In the genomic region with DNA sequence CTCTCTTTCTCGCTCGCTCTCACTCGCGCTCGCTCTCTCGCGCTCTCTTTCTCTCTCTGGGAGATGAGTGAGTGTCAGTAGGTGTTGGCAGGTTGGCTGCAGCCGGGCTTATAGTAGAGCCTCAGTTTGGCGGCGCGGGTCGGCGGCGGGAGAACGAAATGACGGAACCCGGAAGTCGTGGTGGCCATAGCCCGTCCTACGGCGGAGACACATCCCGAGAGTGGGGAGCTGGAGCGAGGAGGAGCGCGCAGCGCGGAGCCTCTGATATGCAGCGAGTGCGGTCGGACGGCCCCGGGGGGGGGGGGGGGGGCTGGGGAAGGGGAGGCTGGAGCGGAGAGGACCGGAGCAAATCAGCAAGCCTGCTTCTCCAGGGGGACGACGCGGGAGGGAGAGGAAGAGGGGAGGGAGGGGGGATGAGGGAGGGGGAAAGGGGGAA, we compare ENCODE assay signal across 8 mouse cellular contexts. TPM values are rescaled to one million over a fixed set of nuclear protein-coding genes. Genes with fewer than 3 reads are reported as not detected.
DNase-seq lines count a peak whose midpoint lies in the region; ATAC-seq and TF ChIP-seq lines count a peak whose summit lies in the region.

Gene Meis2 (minus strand): TSS at position 270 of the 436 bp plus-strand sequence.

- peaks cover 57% of the 10 kb centered on the region for H3K79me2 ChIP-seq in C2C12 (ENCODE audit: control insufficient read depth, insufficient read depth)

- no peaks in the 10 kb centered on the region for H3K27me3 ChIP-seq in C2C12 (ENCODE audit: control insufficient read depth, insufficient read depth, insufficient read length)
- no peaks in the 10 kb centered on the region for H3K27me3 ChIP-seq in forebrain, embryonic 16.5 days (replicated peaks; ENCODE audit: control insufficient read depth, insufficient read depth, low read length)
- peaks cover 11% of the 10 kb centered on the region; the same call in 1 of the 2 replicates for H3K27me3 ChIP-seq in lung, embryonic 14.5 days (ENCODE audit: insufficient read depth, low read length)

- H3ac ChIP-seq in C2C12 (ENCODE audit: control insufficient read depth, insufficient read length, low read depth): peak within 1 kb of the TSS; percentile 68

- DNase-seq in adrenal gland, adult 2 months: peak; percentile 96
- DNase-seq in heart, postnatal 36 days: peak; percentile 80 to 86
- peak; percentile 78 for DNase-seq in layer of hippocampus, adult 9-11 months
- peak; percentile 94 for DNase-seq in lung, embryonic 14.5 days
- DNase-seq in ovary, adult 18-20 months (ENCODE audit: low spot score): peak; percentile 79
- DNase-seq in urinary bladder, postnatal 4 days (ENCODE audit: low spot score in 2 of 2): peak; percentile 83 to 89

- H3K36me3 ChIP-seq in C2C12 (ENCODE audit: control insufficient read depth, insufficient read depth): peaks cover under 1% of the 10 kb centered on the region
- no peaks in the 10 kb centered on the region for H3K36me3 ChIP-seq in forebrain, embryonic 16.5 days (ENCODE audit: control insufficient read depth, insufficient read depth)
- H3K36me3 ChIP-seq in lung, embryonic 14.5 days (ENCODE audit: insufficient read depth): no peaks in the 10 kb centered on the region

- 0% methylated on average over 27 of the region's 37 CpGs for WGBS in forebrain, embryonic 16.5 days
- WGBS in lung, embryonic 14.5 days: under 1% methylated on average over 30 of the region's 37 CpGs

- intact Hi-C loops in heart, postnatal 36 days (cut with DNase I): loop anchor here (2.0 kb wide), 1 partner anchor 551 kb away; no protein-coding TSS in a partner anchor

- peaks cover 6% of the 10 kb centered on the region; the same call in 1 of the 2 replicates for H3K4me1 ChIP-seq in forebrain, embryonic 16.5 days (replicated peaks; ENCODE audit: control insufficient read depth, insufficient read depth, low read length)
- peaks cover 4% of the 10 kb centered on the region; the same call in 1 of the 2 replicates for H3K4me1 ChIP-seq in lung, embryonic 14.5 days (ENCODE audit: insufficient read depth)

- H3K27ac ChIP-seq in forebrain, embryonic 16.5 days (ENCODE audit: low read length): peak within 1 kb of the TSS; percentile 99
- peak within 1 kb of the TSS; percentile 96 for H3K27ac ChIP-seq in lung, embryonic 14.5 days (ENCODE audit: low read depth)

- peak within 1 kb of the TSS; percentile 77 for H3K4me2 ChIP-seq in forebrain, embryonic 16.5 days (ENCODE audit: low read length)
- peak within 1 kb of the TSS; percentile 83 for H3K4me2 ChIP-seq in lung, embryonic 14.5 days

- H3K9me3 ChIP-seq in forebrain, embryonic 16.5 days (ENCODE audit: control insufficient read depth, low read length): no peaks in the 10 kb centered on the region
- H3K9me3 ChIP-seq in lung, embryonic 14.5 days (ENCODE audit: low read depth, low read length): no peaks in the 10 kb centered on the region

- no peak for TF ChIP-seq CTCF in C2C12 (IDR thresholded peaks at IDR 0.05; ENCODE audit: control insufficient read depth, insufficient read depth, insufficient read length)
- no peak for TF ChIP-seq CTCF in lung, embryonic 14.5 days (IDR thresholded peaks at IDR 0.05; ENCODE audit: low read depth)

- H3K9ac ChIP-seq in forebrain, embryonic 16.5 days (replicated peaks; ENCODE audit: low read depth, low read length): peak within 1 kb of the TSS; percentile 98
- H3K9ac ChIP-seq in lung, embryonic 14.5 days: peak within 1 kb of the TSS; percentile 87

- peak; percentile 81 for ATAC-seq in forebrain, embryonic 16.5 days
- ATAC-seq in lung, embryonic 14.5 days (ENCODE audit: insufficient read depth): peak; percentile 82

- peaks cover 32% of the 10 kb centered on the region for H3K79me3 ChIP-seq in C2C12 (ENCODE audit: low read depth)

- peak within 1 kb of the TSS; percentile 87 for H3K4me3 ChIP-seq in C2C12 (ENCODE audit: insufficient read depth, poor library complexity, severe bottlenecking)
- peak within 1 kb of the TSS; percentile 83 for H3K4me3 ChIP-seq in forebrain, embryonic 16.5 days (replicated peaks; ENCODE audit: low read length)
- H3K4me3 ChIP-seq in lung, embryonic 14.5 days (ENCODE audit: low read depth, low read length): peak within 1 kb of the TSS; percentile 70

TF ChIP-seq in C2C12, 6 proteins besides CTCF, POLR2A, EP300 and RAD21:
- TF ChIP-seq FOSL1 (IDR thresholded peaks at IDR 0.05; ENCODE audit: insufficient read depth, low read length, poor library complexity, severe bottlenecking): no peak
- peak; percentile 17 for TF ChIP-seq MAX (IDR thresholded peaks at IDR 0.05)

RNA-seq across cellular contexts. Expression of gene Meis2, which starts in this region (rescaled TPM):
- 16.3 TPM for polyA plus RNA-seq in C2C12 (2012; fragmentation: generic; extraction: Trizol)
- 100 to 1,000 TPM; 211 to 303 TPM for total RNA-seq in adrenal gland, adult 2 months (2021)
- polyA plus RNA-seq in adrenal gland, adult 2 months (2012; rRNA removed): 85.4 and 124 TPM in 2 replicates
- 143 and 154 TPM in 2 replicates for polyA plus RNA-seq in forebrain, embryonic 16.5 days (2015; fragmentation: Nextera tagmentation; extraction: Ambion mirVana)
- 10 to 100 TPM; 20.8 to 27.4 TPM for total RNA-seq in heart, postnatal 36 days (2021)
- 31.4 and 33.1 TPM in 2 replicates for polyA plus RNA-seq in lung, embryonic 14.5 days (2014; fragmentation: Nextera tagmentation; extraction: Ambion mirVana)

Comparison
In these comparisons a context has a peak if more than half of its experiments do, and no peak if none do; other contexts are left out.
1. Peak in every context shown above with its lines: DNase-seq, ATAC-seq, H3K4me3 ChIP-seq and H3K27ac ChIP-seq.
2. RNA of gene Meis2 (total RNA-seq): 211 to 303 TPM in adrenal gland, adult 2 months; 20.8 to 27.4 TPM in heart, postnatal 36 days; every median in the first group is over 4 times any median in the second.